Mouse (Mus musculus) thymus, adult 2 months (tissue): ENCODE measurements around the gene Szt2.

ENCODE experiments used
- CTCF ChIP-seq: fragments of 200-500 bp; IDR thresholded peaks from 2 replicates; pipeline ENCODE4 v1.5.1; 2012; ENCODE audit warnings: mild to moderate bottlenecking, control low read depth, low read length, moderate library complexity, borderline replicate concordance; ENCODE audit not compliant: control insufficient read depth, poor library complexity, insufficient read depth; ENCODE audit errors: extremely low read depth
- POLR2A ChIP-seq: fragments of 200-500 bp; IDR thresholded peaks from 2 replicates; pipeline ENCODE4 v1.6.1; 2012; ENCODE audit warnings: mild to moderate bottlenecking, low read length, control low read depth, moderate library complexity; ENCODE audit not compliant: control insufficient read depth, poor library complexity, insufficient read depth; ENCODE audit errors: extremely low read depth

- TF ChIP-seq CTCF (no peak), POLR2A (no peak; the same call in 1 of the 2 replicates)
Observed at GRCm38 (mm10) chr4:118437829-118438253, 28.8 kb upstream of the Szt2 start.
